Mouse (Mus musculus) stomach, embryonic 16.5 days (tissue): ENCODE measurements around the gene Epb41l2. TPM values are rescaled to one million over a fixed set of nuclear protein-coding genes. Genes with fewer than 3 reads are reported as not detected.

Experiments
- ATAC-seq: fragments of 200-750 bp; cut with Nextera tagmentation; 2 replicates; pipeline ENCODE4 v1.8.0; 2017; ENCODE audit warnings: moderate number of reproducible peaks, moderate TSS enrichment; ENCODE audit not compliant: insufficient read depth, low FRiP score
- H3K27ac ChIP-seq: fragments of 300-500 bp; sonication (generic); 2 replicates; pipeline ENCODE4 v1.5.1; 2014; ENCODE audit warnings: low read length
- H3K27me3 ChIP-seq: fragments of 300-500 bp; sonication (generic); 2 replicates; pipeline ENCODE4 v1.6.1; 2014; ENCODE audit warnings: low read length, control low read depth, mixed read lengths; ENCODE audit not compliant: control insufficient read depth, insufficient read depth
- H3K36me3 ChIP-seq: fragments of 300-500 bp; sonication (generic); 2 replicates; pipeline ENCODE4 v1.6.1; 2014; ENCODE audit warnings: low read length; ENCODE audit not compliant: control insufficient read depth, insufficient read depth
- H3K4me1 ChIP-seq: fragments of 300-500 bp; sonication (generic); 2 replicates; pipeline ENCODE4 v1.6.1; 2014; ENCODE audit warnings: low read length, control low read depth, mixed read lengths; ENCODE audit not compliant: control insufficient read depth, insufficient read depth
- H3K4me2 ChIP-seq: fragments of 300-500 bp; sonication (generic); 2 replicates; pipeline ENCODE4 v1.6.1; 2014; ENCODE audit warnings: low read depth, low read length, mixed read lengths
- H3K4me3 ChIP-seq: fragments of 300-500 bp; sonication (generic); replicated peaks from 2 replicates; pipeline ENCODE4 v1.5.1; 2014; ENCODE audit warnings: mild to moderate bottlenecking, low read length
- H3K9ac ChIP-seq: fragments of 300-500 bp; sonication (generic); 2 replicates; pipeline ENCODE4 v1.6.1; 2014; ENCODE audit warnings: low read length
- H3K9me3 ChIP-seq: fragments of 300-500 bp; sonication (generic); replicated peaks from 2 replicates; pipeline ENCODE4 v1.6.1; 2016; ENCODE audit warnings: low read length, control low read depth; ENCODE audit not compliant: control insufficient read depth
- WGBS: fragments of 180-500 bp; shearing (Covaris S2); extraction: QIAGEN DNeasy Blood & Tissue Kit; methylation state at CpG from one replicate; pipeline ENCODE4 v1.1.7; 2014; 5-methylcytosine and 5-hydroxymethylcytosine counted together
- polyA plus RNA-seq: library from polyadenylated mRNA; unstranded; fragments of >200 nt; fragmentation: Nextera tagmentation; extraction: Ambion mirVana; gene quantifications from 2 replicates; pipeline ENCODE4 v1.2.1, GENCODE M21; 2015

Epb41l2 gene
- polyA plus RNA-seq, 1 experiment from 2014 or later, result 60.9 TPM

GRCm38 (mm10) chr10:25372510-25373148 lies 13.0 kb downstream of the Epb41l2 start:
- no peaks in the 10 kb centered on the region for H3K36me3 ChIP-seq
- peak overlapping the region; percentile 3; the same call in 1 of the 2 replicates for H3K4me2 ChIP-seq
- no peaks in the 10 kb centered on the region for H3K9me3 ChIP-seq
- no peak overlapping the region for H3K4me3 ChIP-seq
- H3K27me3 ChIP-seq, result no peaks in the 10 kb centered on the region
- H3K9ac ChIP-seq, result 0 out of 2 replicates have a peak overlapping the region, but pooled peaks have one; percentile 10
- WGBS, result 35% methylated on average over 10 of the region's 10 CpGs
- no peak for ATAC-seq
- H3K4me1 ChIP-seq, result peaks cover 31% of the 10 kb centered on the region
- H3K27ac ChIP-seq, result peak overlapping the region; percentile 10; the same call in 1 of the 2 replicates

GRCm38 (mm10) chr10:25375036-25375435 lies 15.4 kb downstream of the Epb41l2 start:
- Histone ChIP-seq H3K9ac (no peak overlapping the region), H3K27ac (no peak overlapping the region), H3K4me3 (no peak overlapping the region), H3K27me3 (no peaks in the 10 kb centered on the region), H3K9me3 (no peaks in the 10 kb centered on the region), H3K36me3 (no peaks in the 10 kb centered on the region), H3K4me2 (no peak overlapping the region), H3K4me1 (peaks cover 27% of the 10 kb centered on the region)
- 86% methylated on average over 4 of the region's 4 CpGs for WGBS
- ATAC-seq, result no peak

GRCm38 (mm10) chr10:25380746-25381481 lies 21.3 kb downstream of the Epb41l2 start:
- Histone ChIP-seq H3K27me3 (no peaks in the 10 kb centered on the region), H3K36me3 (no peaks in the 10 kb centered on the region), H3K4me3 (no peak overlapping the region), H3K4me2 (no peak overlapping the region), H3K9ac (no peak overlapping the region), H3K27ac (no peak overlapping the region), H3K4me1 (0 out of 2 replicates have a peak, but pooled peaks cover 3% of the 10 kb centered on the region), H3K9me3 (no peaks in the 10 kb centered on the region)
- no peak for ATAC-seq
- 74% methylated on average over 6 of the region's 6 CpGs for WGBS

GRCm38 (mm10) chr10:25381951-25382350 lies 22.4 kb downstream of the Epb41l2 start:
- Histone ChIP-seq H3K9me3 (no peaks in the 10 kb centered on the region), H3K36me3 (no peaks in the 10 kb centered on the region), H3K9ac (no peak overlapping the region), H3K4me3 (no peak overlapping the region), H3K27me3 (no peaks in the 10 kb centered on the region), H3K27ac (no peak overlapping the region), H3K4me2 (no peak overlapping the region), H3K4me1 (peaks cover 11% of the 10 kb centered on the region; the same call in 1 of the 2 replicates)
- WGBS, result 58% methylated on average over 10 of the region's 10 CpGs
- ATAC-seq, result no peak

GRCm38 (mm10) chr10:25383171-25383570 lies 23.6 kb downstream of the Epb41l2 start:
- no peak overlapping the region for H3K4me3 ChIP-seq
- 73% methylated on average over 5 of the region's 5 CpGs for WGBS
- no peak overlapping the region for H3K4me2 ChIP-seq
- ATAC-seq, result no peak
- no peaks in the 10 kb centered on the region for H3K36me3 ChIP-seq
- H3K27me3 ChIP-seq, result no peaks in the 10 kb centered on the region
- no peak overlapping the region for H3K27ac ChIP-seq
- no peaks in the 10 kb centered on the region for H3K9me3 ChIP-seq
- peaks cover 14% of the 10 kb centered on the region; the same call in 1 of the 2 replicates for H3K4me1 ChIP-seq
- H3K9ac ChIP-seq, result no peak overlapping the region

- H3K4me2 ChIP-seq, result no peak overlapping the region
- WGBS, result 83% methylated on average over 10 of the region's 10 CpGs
- no peaks in the 10 kb centered on the region for H3K36me3 ChIP-seq
- H3K9me3 ChIP-seq, result no peaks in the 10 kb centered on the region
- ATAC-seq, result no peak
- no peak overlapping the region for H3K4me3 ChIP-seq
- H3K27ac ChIP-seq, result no peak overlapping the region
- H3K4me1 ChIP-seq, result peaks cover 14% of the 10 kb centered on the region; the same call in 1 of the 2 replicates
- H3K27me3 ChIP-seq, result no peaks in the 10 kb centered on the region
- no peak overlapping the region for H3K9ac ChIP-seq
Measured at GRCm38 (mm10) chr10:25384391-25384790, 24.8 kb downstream of the Epb41l2 start.

- no peaks in the 10 kb centered on the region for H3K36me3 ChIP-seq
- no peak overlapping the region for H3K4me2 ChIP-seq
- H3K27me3 ChIP-seq, result no peaks in the 10 kb centered on the region
- H3K27ac ChIP-seq, result peak overlapping the region; percentile 25; the same call in 1 of the 2 replicates
- H3K9ac ChIP-seq, result 0 out of 2 replicates have a peak overlapping the region, but pooled peaks have one; percentile 36
- no peaks in the 10 kb centered on the region for H3K9me3 ChIP-seq
- H3K4me3 ChIP-seq, result no peak overlapping the region
- no peak for ATAC-seq
- peaks cover 14% of the 10 kb centered on the region; the same call in 1 of the 2 replicates for H3K4me1 ChIP-seq
- 62% methylated on average over 13 of the region's 13 CpGs for WGBS
Measured at GRCm38 (mm10) chr10:25385811-25386580, 26.4 kb downstream of the Epb41l2 start.

GRCm38 (mm10) chr10:25386868-25387267 lies 27.3 kb downstream of the Epb41l2 start:
- H3K36me3 ChIP-seq, result no peaks in the 10 kb centered on the region
- no peaks in the 10 kb centered on the region for H3K27me3 ChIP-seq
- H3K4me1 ChIP-seq, result peaks cover 14% of the 10 kb centered on the region; the same call in 1 of the 2 replicates
- peak; percentile 53; the same call in 1 of the 2 replicates for ATAC-seq
- H3K4me3 ChIP-seq, result no peak overlapping the region
- no peak overlapping the region for H3K27ac ChIP-seq
- H3K9ac ChIP-seq, result no peak overlapping the region
- H3K4me2 ChIP-seq, result no peak overlapping the region
- 80% methylated on average over 4 of the region's 4 CpGs for WGBS
- no peaks in the 10 kb centered on the region for H3K9me3 ChIP-seq
